Mouse (Mus musculus): ENCODE data around the gene Cmya5. TPM values are rescaled to one million over a fixed set of nuclear protein-coding genes. Genes with fewer than 3 reads are reported as not detected.

Gene Cmya5
- polyA plus RNA-seq, 1 experiment from 2014 or later = 0.30 TPM

GRCm38 (mm10) chr13:93180351-93180750, 35.8 kb upstream of the Cmya5 start:
- TF ChIP-seq CTCF (IDR thresholded peaks at IDR 0.05) = no peak
- TF ChIP-seq EP300 (IDR thresholded peaks at IDR 0.05) = no peak
- Histone ChIP-seq H3K27ac (ENCODE audit: low read length) (no peak overlapping the region), H3K4me3 (ENCODE audit: low read depth, low read length) (no peak overlapping the region), H3K9ac (replicated peaks; ENCODE audit: low read depth) (no peak overlapping the region), H3K36me3 (ENCODE audit: insufficient read depth, low read length) (peaks cover 7% of the 10 kb centered on the region; the same call in 1 of the 2 replicates), H3K4me2 (replicated peaks; ENCODE audit: low read depth, low read length) (no peak overlapping the region), H3K4me1 (ENCODE audit: insufficient read depth, low read depth, low read length) (no peaks in the 10 kb centered on the region), H3K27me3 (replicated peaks; ENCODE audit: insufficient read depth, low read length) (no peaks in the 10 kb centered on the region), H3K9me3 (ENCODE audit: low read length) (no peaks in the 10 kb centered on the region)
- ATAC-seq = no peak
- DNase-seq (ENCODE audit: low spot score) = no peak
- 95% methylated on average over 1 of the region's 1 CpGs for WGBS

- H3K9me3 ChIP-seq (ENCODE audit: low read length) = no peaks in the 10 kb centered on the region
- no peak overlapping the region for H3K4me2 ChIP-seq (replicated peaks; ENCODE audit: low read depth, low read length)
- no peak overlapping the region for H3K4me3 ChIP-seq (ENCODE audit: low read depth, low read length)
- TF ChIP-seq CTCF (IDR thresholded peaks at IDR 0.05) = no peak
- TF ChIP-seq EP300 (IDR thresholded peaks at IDR 0.05) = no peak
- 73% methylated on average over 2 of the region's 2 CpGs for WGBS
- ATAC-seq (no peak), DNase-seq (ENCODE audit: low spot score) (peak; percentile 9)
- no peaks in the 10 kb centered on the region for H3K27me3 ChIP-seq (replicated peaks; ENCODE audit: insufficient read depth, low read length)
- no peak overlapping the region for H3K27ac ChIP-seq (ENCODE audit: low read length)
- no peak overlapping the region for H3K9ac ChIP-seq (replicated peaks; ENCODE audit: low read depth)
- H3K4me1 ChIP-seq (ENCODE audit: insufficient read depth, low read depth, low read length) = no peaks in the 10 kb centered on the region
- peaks cover 7% of the 10 kb centered on the region; the same call in 1 of the 2 replicates for H3K36me3 ChIP-seq (ENCODE audit: insufficient read depth, low read length)
Observed at GRCm38 (mm10) chr13:93179522-93179921, 35.0 kb upstream of the Cmya5 start.

DNA sequence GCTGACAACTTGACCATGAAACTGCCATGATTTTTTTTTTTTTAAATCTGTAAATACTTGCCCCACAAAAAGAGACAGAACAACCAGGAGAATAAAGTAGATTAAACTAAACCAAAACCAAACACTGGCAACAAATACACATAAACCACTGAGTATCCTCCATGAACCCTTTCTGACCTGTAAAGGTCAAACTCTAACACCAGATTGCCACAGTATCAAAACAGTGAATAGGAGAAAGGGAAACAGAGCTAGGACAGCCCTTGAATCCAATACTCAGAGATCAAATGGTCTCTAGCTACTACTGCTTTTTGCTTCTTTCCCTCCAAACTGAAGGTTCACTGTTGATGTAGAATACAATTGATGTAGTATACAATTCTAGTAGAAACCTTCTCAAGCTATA, 33.0 kb upstream of the Cmya5 start:
- no peak overlapping the region for H3K4me2 ChIP-seq (replicated peaks; ENCODE audit: low read depth, low read length)
- H3K9me3 ChIP-seq (ENCODE audit: low read length) = no peaks in the 10 kb centered on the region
- no peak for TF ChIP-seq EP300 (IDR thresholded peaks at IDR 0.05)
- TF ChIP-seq CTCF (IDR thresholded peaks at IDR 0.05) = no peak
- DNase-seq (ENCODE audit: low spot score) (no peak), ATAC-seq (no peak)
- no peaks in the 10 kb centered on the region for H3K4me1 ChIP-seq (ENCODE audit: insufficient read depth, low read depth, low read length)
- H3K4me3 ChIP-seq (ENCODE audit: low read depth, low read length) = no peak overlapping the region
- no peak overlapping the region for H3K27ac ChIP-seq (ENCODE audit: low read length)
- H3K27me3 ChIP-seq (replicated peaks; ENCODE audit: insufficient read depth, low read length) = no peaks in the 10 kb centered on the region
- no peaks in the 10 kb centered on the region for H3K36me3 ChIP-seq (ENCODE audit: insufficient read depth, low read length)
- no peak overlapping the region for H3K9ac ChIP-seq (replicated peaks; ENCODE audit: low read depth)

GRCm38 (mm10) chr13:93163303-93163702, 18.8 kb upstream of the Cmya5 start:
- WGBS = 90% methylated on average over 4 of the region's 4 CpGs
- Histone ChIP-seq H3K9ac (replicated peaks; ENCODE audit: low read depth) (no peak overlapping the region), H3K4me3 (ENCODE audit: low read depth, low read length) (no peak overlapping the region), H3K9me3 (ENCODE audit: low read length) (no peaks in the 10 kb centered on the region), H3K4me1 (ENCODE audit: insufficient read depth, low read depth, low read length) (no peaks in the 10 kb centered on the region), H3K27me3 (replicated peaks; ENCODE audit: insufficient read depth, low read length) (no peaks in the 10 kb centered on the region), H3K27ac (ENCODE audit: low read length) (no peak overlapping the region), H3K36me3 (ENCODE audit: insufficient read depth, low read length) (peaks cover 5% of the 10 kb centered on the region; the same call in 1 of the 2 replicates), H3K4me2 (replicated peaks; ENCODE audit: low read depth, low read length) (no peak overlapping the region)
- ATAC-seq (no peak), DNase-seq (ENCODE audit: low spot score) (no peak)
- TF ChIP-seq EP300 (IDR thresholded peaks at IDR 0.05) = no peak
- TF ChIP-seq CTCF (IDR thresholded peaks at IDR 0.05) = no peak

GRCm38 (mm10) chr13:93162456-93162855, 17.9 kb upstream of the Cmya5 start:
- H3K27ac ChIP-seq (ENCODE audit: low read length) = no peak overlapping the region
- no peak overlapping the region for H3K9ac ChIP-seq (replicated peaks; ENCODE audit: low read depth)
- H3K4me2 ChIP-seq (replicated peaks; ENCODE audit: low read depth, low read length) = no peak overlapping the region
- no peak for DNase-seq (ENCODE audit: low spot score)
- no peaks in the 10 kb centered on the region for H3K4me1 ChIP-seq (ENCODE audit: insufficient read depth, low read depth, low read length)
- no peak overlapping the region for H3K4me3 ChIP-seq (ENCODE audit: low read depth, low read length)
- ATAC-seq = no peak
- TF ChIP-seq CTCF (IDR thresholded peaks at IDR 0.05) (no peak), EP300 (IDR thresholded peaks at IDR 0.05) (no peak)
- H3K27me3 ChIP-seq (replicated peaks; ENCODE audit: insufficient read depth, low read length) = no peaks in the 10 kb centered on the region
- peaks cover 5% of the 10 kb centered on the region; the same call in 1 of the 2 replicates for H3K36me3 ChIP-seq (ENCODE audit: insufficient read depth, low read length)
- no peaks in the 10 kb centered on the region for H3K9me3 ChIP-seq (ENCODE audit: low read length)

DNA sequence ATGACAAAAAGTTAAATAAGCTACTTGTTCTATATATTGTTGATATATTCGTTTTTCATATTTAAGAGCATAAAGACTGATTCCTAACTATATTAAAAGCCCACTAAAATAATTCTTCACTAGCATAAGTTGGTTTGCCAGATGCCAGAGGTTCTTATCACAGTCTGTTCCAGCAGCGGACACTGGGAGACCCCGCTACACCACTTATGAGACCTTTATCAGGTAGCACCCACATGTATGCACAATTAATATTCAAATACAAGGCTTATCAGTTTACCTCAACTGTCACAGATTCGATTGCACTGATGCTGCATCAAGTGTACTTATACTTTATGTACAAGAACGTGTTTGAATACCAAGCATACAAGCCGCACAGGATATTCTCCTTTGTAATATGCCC, 13.7 kb upstream of the Cmya5 start:
- H3K27ac ChIP-seq (ENCODE audit: low read length) = no peak overlapping the region
- 88% methylated on average over 6 of the region's 6 CpGs for WGBS
- no peak overlapping the region for H3K4me2 ChIP-seq (replicated peaks; ENCODE audit: low read depth, low read length)
- no peaks in the 10 kb centered on the region for H3K4me1 ChIP-seq (ENCODE audit: insufficient read depth, low read depth, low read length)
- H3K4me3 ChIP-seq (ENCODE audit: low read depth, low read length) = no peak overlapping the region
- H3K9me3 ChIP-seq (ENCODE audit: low read length) = no peaks in the 10 kb centered on the region
- TF ChIP-seq CTCF (IDR thresholded peaks at IDR 0.05) (no peak), EP300 (IDR thresholded peaks at IDR 0.05) (no peak)
- DNase-seq (ENCODE audit: low spot score) = no peak
- H3K36me3 ChIP-seq (ENCODE audit: insufficient read depth, low read length) = peaks cover 3% of the 10 kb centered on the region; the same call in 1 of the 2 replicates
- no peak overlapping the region for H3K9ac ChIP-seq (replicated peaks; ENCODE audit: low read depth)
- no peaks in the 10 kb centered on the region for H3K27me3 ChIP-seq (replicated peaks; ENCODE audit: insufficient read depth, low read length)
- ATAC-seq = no peak

DNA sequence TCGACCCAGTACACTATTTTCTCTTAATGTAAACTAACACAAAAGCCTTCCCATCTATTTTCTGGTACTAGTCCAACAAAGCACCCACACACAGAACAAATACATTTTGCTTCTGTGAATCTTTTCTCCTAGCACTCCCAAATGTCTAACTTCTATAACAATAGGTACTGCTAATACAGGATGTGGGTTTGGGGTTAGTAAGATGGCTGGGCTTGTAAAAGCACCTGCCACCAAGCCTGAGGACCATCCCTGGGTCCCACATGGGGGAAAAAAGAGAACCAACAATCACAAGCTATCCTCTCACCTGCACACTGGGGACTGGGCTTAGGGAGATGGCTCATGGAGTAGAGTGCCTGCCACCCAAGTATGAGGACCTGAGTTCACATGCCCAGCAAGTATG, 8.8 kb upstream of the Cmya5 start:
- Histone ChIP-seq H3K9ac (replicated peaks; ENCODE audit: low read depth) (no peak overlapping the region), H3K27ac (ENCODE audit: low read length) (no peak overlapping the region), H3K27me3 (replicated peaks; ENCODE audit: insufficient read depth, low read length) (no peaks in the 10 kb centered on the region), H3K4me3 (ENCODE audit: low read depth, low read length) (no peak overlapping the region), H3K4me1 (ENCODE audit: insufficient read depth, low read depth, low read length) (no peaks in the 10 kb centered on the region), H3K36me3 (ENCODE audit: insufficient read depth, low read length) (0 out of 2 replicates have a peak, but pooled peaks cover 7% of the 10 kb centered on the region), H3K4me2 (replicated peaks; ENCODE audit: low read depth, low read length) (no peak overlapping the region), H3K9me3 (ENCODE audit: low read length) (no peaks in the 10 kb centered on the region)
- ATAC-seq (no peak), DNase-seq (ENCODE audit: low spot score) (no peak)
- 80% methylated on average over 1 of the region's 1 CpGs for WGBS
- TF ChIP-seq CTCF (IDR thresholded peaks at IDR 0.05) = no peak
- no peak for TF ChIP-seq EP300 (IDR thresholded peaks at IDR 0.05)
